Mouse (Mus musculus) erythroblast, embryonic 14.5 days (primary cell): ENCODE measurements around the gene Arl15.

Experiments used
- GATA1 ChIP-seq: IDR thresholded peaks from 2 replicates; pipeline ENCODE4 v1.6.1; 2012; ENCODE audit warnings: low read length, inconsistent platforms, mixed read lengths
- TAL1 ChIP-seq: IDR thresholded peaks from 3 replicates; pipeline ENCODE4 v1.6.1; 2012; ENCODE audit warnings: low read length, inconsistent platforms, mixed read lengths

DNA sequence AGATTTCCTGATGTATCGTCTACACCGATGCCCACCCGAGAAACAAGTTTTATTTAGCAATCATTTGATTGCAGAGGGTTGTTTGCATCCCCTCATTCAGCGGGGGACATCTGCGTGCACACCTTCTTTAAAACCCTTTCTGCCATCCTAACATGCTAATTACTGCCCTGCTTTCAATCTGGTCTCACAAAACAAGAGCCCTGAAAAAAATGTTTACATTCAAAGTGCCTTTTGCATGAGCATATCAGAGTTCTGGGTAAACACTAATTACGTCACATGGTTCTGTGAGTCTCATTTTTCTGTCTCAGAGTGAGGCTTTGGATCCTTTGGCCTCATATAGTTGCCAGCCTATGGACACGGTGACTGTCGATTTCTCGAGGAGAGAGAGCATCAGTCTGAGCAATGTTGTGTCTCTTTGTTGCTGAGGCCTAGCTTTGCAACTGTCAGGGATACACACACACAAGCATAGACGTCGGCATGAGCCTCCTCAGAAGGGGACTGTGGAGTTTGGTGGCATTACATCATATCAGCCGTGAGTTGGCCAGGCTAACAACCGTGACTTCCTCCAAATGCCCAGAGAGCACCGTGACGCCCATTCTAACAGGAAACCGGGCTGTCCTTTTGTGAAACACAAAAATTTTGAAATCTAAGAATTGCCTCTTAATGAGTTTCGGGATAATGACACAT lies 283.4 kb downstream of the Arl15 start:
- TF ChIP-seq TAL1, result no peak
- TF ChIP-seq GATA1, result no peak
